Comparison of ENCODE assay signal across 34 mouse cellular contexts in the genomic region with DNA sequence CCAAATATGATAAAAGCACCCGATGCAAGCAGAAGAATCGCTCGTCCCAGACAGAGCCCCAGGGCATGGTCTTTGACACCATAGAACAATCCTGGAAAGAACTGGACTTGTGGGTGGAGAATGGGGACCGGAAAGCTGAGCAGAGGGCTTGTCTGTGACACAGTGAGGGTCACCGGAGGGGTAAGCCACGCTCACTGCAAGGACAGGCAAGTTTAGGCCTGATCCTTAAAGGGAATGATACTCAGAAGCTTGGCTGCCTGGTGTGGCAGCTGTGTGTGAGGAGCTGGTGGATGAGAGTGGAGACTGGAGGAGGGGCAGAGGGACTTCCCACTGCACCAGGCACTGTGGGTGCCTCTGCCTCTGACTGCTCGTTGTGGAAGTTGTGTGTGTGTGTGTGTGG. TPM values are rescaled to one million over a fixed set of nuclear protein-coding genes. Genes with fewer than 3 reads are reported as not detected.
"Had no signal": no experiment of that assay in that cellular context is flagged by ENCODE, and none has a peak within 500 bp of the region (broad histone marks: within the 10 kb centered on the region; RNA-seq: fewer than 3 reads in every experiment).

No protein-coding gene starts in this region.

- H3K9ac ChIP-seq: limb, embryonic 13.5 days; liver, embryonic 13.5 days; neural tube, embryonic 12.5 days; neural tube, embryonic 15.5 days had no signal

- H3K4me2 ChIP-seq: limb, embryonic 13.5 days; liver, embryonic 13.5 days; midbrain, embryonic 11.5 days; neural tube, embryonic 12.5 days; neural tube, embryonic 15.5 days had no signal

- H3K36me3 ChIP-seq: limb, embryonic 10.5 days; limb, embryonic 13.5 days; liver, embryonic 13.5 days; neural tube, embryonic 12.5 days; neural tube, embryonic 15.5 days had no signal

- H3K4me3 ChIP-seq: layer of hippocampus, adult 2 months; limb, embryonic 10.5 days; limb, embryonic 13.5 days; liver, embryonic 13.5 days; neural tube, embryonic 12.5 days; neural tube, embryonic 15.5 days had no signal

- H3K4me1 ChIP-seq: limb, embryonic 10.5 days; liver, embryonic 13.5 days; neural tube, embryonic 12.5 days; neural tube, embryonic 15.5 days had no signal

- H3K27me3 ChIP-seq: limb, embryonic 13.5 days; liver, embryonic 13.5 days; neural tube, embryonic 12.5 days; neural tube, embryonic 15.5 days had no signal

- H3K9me3 ChIP-seq: limb, embryonic 10.5 days; limb, embryonic 13.5 days; liver, embryonic 13.5 days; neural tube, embryonic 12.5 days; neural tube, embryonic 15.5 days had no signal

- DNase-seq: kidney, adult 11 months; kidney, adult 8-10 months; kidney, postnatal 25 days; layer of hippocampus, adult 9-11 months; liver; liver, embryonic 13.5 days; lung, adult 2 months; lung, postnatal 14 days; lung, postnatal 4 days; midbrain, embryonic 14.5 days; right cerebral cortex, adult 18-20 months; right cerebral cortex, postnatal 14 days; right cerebral cortex, postnatal 4 days; thymus, adult 18-20 months; thymus, postnatal 36 days had no signal

- H3K27ac ChIP-seq: layer of hippocampus, adult 2 months; limb, embryonic 10.5 days; limb, embryonic 13.5 days; liver, embryonic 13.5 days; neural tube, embryonic 12.5 days; neural tube, embryonic 15.5 days had no signal

RNA-seq across cellular contexts. Expression of a gene that starts 15.6 kb away (rescaled TPM):
- total RNA-seq: megakaryocyte progenitor cell, adult 5-6 weeks; megakaryocyte-erythroid progenitor cell, adult 5-6 weeks had no signal
- polyA plus RNA-seq: liver, embryonic 13.5 days; liver, embryonic 16.5 days had no signal

RNA-seq across cellular contexts. Expression of a gene that starts 27.0 kb away (rescaled TPM):
- total RNA-seq: layer of hippocampus, adult 2 months; layer of hippocampus, postnatal 25 days; left cerebral cortex, adult 18-20 months; left cerebral cortex, postnatal 25 days; megakaryocyte progenitor cell, adult 5-6 weeks; megakaryocyte-erythroid progenitor cell, adult 5-6 weeks; midbrain, postnatal 0 days had no signal
- polyA plus RNA-seq: kidney, embryonic 16.5 days; large intestine, adult 2 months; limb, embryonic 10.5 days; limb, embryonic 13.5 days; liver, embryonic 13.5 days; liver, embryonic 16.5 days; lung, adult 2 months; lung, embryonic 16.5 days; midbrain, embryonic 11.5 days; midbrain, embryonic 14.5 days; midbrain, postnatal 0 days; neural tube, embryonic 12.5 days; neural tube, embryonic 15.5 days; stomach, embryonic 14.5 days; testis, adult 2 months; urinary bladder, adult 2 months had no signal
